Mouse (Mus musculus): Measurements from ENCODE around the gene Slc4a2. TPM values are rescaled to one million over a fixed set of nuclear protein-coding genes. Genes with fewer than 3 reads are reported as not detected.
A peak's percentile ranks its signal among the peaks of the same experiment; 100 is the strongest.

Slc4a2 gene
- polyA plus RNA-seq, 1 experiment from 2014 or later: 12.6 TPM

DNA sequence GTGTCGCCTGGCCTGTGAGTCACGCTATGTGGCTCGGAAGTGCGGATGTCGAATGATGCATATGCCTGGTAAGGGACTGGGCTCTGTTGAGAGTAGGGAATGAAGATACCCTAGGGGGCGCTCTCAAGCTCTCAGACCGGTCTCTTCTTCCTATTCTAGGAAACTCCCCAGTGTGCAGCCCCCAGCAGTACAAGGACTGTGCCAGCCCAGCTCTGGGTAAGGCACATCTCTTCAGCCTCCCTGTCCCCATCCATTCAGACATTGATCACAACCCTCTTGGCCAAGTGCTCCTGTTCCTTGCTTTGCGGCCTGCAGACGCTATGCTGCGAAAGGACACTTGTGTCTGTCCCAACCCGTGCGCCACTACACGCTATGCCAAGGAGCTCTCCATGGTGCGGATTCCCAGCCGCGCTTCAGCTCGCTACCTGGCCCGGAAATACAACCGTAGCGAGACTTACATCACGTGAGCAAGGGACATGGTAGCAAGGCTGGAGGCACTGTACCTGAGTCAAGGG is 7.4 kb upstream of the Slc4a2 start:
- WGBS (ENCODE audit: insufficient replicate concordance): 6% methylated on average over 21 of the region's 21 CpGs
- Histone ChIP-seq H3K27me3 (ENCODE audit: control insufficient read depth, insufficient read depth, low read depth, low read length) (no peaks in the 10 kb centered on the region), H3K9me3 (replicated peaks; ENCODE audit: control insufficient read depth, low read length) (no peaks in the 10 kb centered on the region), H3K4me3 (ENCODE audit: low read depth, low read length) (no peak overlapping the region), H3K36me3 (ENCODE audit: control insufficient read depth, insufficient read depth) (no peaks in the 10 kb centered on the region), H3K9ac (ENCODE audit: low read depth, low read length) (no peak overlapping the region), H3K4me2 (ENCODE audit: low read depth, low read length) (no peak overlapping the region), H3K27ac (ENCODE audit: low read length) (no peak overlapping the region), H3K4me1 (ENCODE audit: control insufficient read depth, low read depth, low read length) (no peaks in the 10 kb centered on the region; the same call in 1 of the 2 replicates)
- ATAC-seq (ENCODE audit: low read depth): peak; percentile 56

DNA sequence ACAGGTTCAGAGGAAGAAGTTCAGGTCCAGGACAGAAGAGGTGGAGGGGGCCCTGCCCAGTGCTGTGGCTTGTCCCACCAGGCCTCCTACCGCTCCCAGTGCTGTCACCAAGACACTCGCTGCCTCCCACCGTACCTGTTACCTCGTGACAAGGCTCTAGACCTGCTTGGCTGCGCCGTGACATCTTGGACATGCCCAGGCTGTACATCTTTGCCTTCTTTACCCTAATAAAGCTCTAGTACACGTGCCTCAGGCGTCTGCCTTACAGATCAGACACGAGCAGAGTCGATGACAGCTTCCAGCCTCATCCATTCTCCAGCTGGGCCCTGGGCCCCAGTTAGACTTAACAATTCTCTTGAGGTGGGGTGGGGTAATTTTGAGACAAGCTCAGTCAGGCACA is 6.0 kb upstream of the Slc4a2 start:
- H3K4me3 ChIP-seq (ENCODE audit: low read depth, low read length): no peak overlapping the region
- H3K9ac ChIP-seq (ENCODE audit: low read depth, low read length): no peak overlapping the region
- H3K9me3 ChIP-seq (replicated peaks; ENCODE audit: control insufficient read depth, low read length): no peaks in the 10 kb centered on the region
- no peak overlapping the region for H3K4me2 ChIP-seq (ENCODE audit: low read depth, low read length)
- WGBS (ENCODE audit: insufficient replicate concordance): 80% methylated on average over 10 of the region's 10 CpGs
- H3K36me3 ChIP-seq (ENCODE audit: control insufficient read depth, insufficient read depth): no peaks in the 10 kb centered on the region
- H3K27ac ChIP-seq (ENCODE audit: low read length): no peak overlapping the region
- ATAC-seq (ENCODE audit: low read depth): no peak
- H3K4me1 ChIP-seq (ENCODE audit: control insufficient read depth, low read depth, low read length): peaks cover under 1% of the 10 kb centered on the region
- H3K27me3 ChIP-seq (ENCODE audit: control insufficient read depth, insufficient read depth, low read depth, low read length): no peaks in the 10 kb centered on the region

DNA sequence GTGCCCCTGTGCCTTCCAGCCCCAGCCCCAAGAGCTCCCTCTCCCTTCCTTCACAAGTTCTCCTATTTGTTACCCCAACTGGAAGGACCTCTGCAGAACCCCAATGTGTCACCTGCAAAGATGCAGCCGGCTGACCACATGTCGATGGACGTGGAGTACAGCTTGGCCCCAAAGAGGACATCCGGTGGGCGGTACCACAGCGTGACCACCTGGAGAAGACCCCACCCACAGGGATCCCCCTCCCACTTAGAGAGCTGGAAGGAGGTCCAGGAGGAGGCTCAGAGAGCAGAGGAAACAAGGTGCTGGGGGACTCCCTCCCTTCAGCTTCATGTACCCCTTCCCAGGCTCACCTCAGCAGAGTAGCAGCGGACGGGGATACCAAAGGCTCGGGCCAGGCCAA is 3.3 kb upstream of the Slc4a2 start:
- no peak for ATAC-seq (ENCODE audit: low read depth)

DNA sequence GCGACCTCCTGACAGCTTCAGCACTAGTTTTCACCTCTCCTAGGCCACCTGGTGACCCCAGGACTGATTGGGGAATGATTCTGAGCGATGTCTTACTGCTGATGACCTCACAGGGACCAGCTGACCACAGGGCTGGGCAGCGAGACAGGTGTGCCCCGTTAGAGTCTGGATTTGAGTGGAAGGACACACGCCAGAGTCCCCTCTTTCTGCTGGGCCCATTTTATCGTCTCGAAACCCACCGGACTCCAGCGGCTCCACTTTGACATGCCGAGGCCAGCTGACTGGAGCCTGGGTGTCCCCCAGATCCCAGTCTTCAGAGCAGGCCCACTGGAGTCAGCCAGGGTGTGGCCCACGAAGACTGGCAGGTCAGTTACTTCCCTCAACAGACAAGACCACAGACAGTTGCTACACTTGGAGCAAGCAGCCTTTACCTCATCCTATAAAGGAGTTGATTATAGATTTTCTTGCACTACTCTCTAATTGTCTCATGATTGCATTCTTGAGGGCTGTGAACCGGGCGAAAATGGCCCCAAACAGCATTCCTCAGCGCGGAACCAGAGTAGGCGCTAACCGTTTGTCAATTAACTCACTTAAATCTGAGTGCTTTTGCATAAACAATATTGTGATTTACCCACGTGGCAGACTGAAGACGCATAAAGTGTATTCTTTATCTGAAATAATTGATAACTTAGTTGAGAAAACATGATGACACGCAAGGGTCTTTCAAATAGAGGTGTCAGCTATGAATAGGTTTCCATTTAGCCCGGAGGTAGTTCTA is 556 bp downstream of the Slc4a2 start:
- peak overlapping the region; percentile 89 for H3K4me2 ChIP-seq (ENCODE audit: low read depth, low read length)
- WGBS (ENCODE audit: insufficient replicate concordance): 9% methylated on average over 21 of the region's 21 CpGs
- H3K36me3 ChIP-seq (ENCODE audit: control insufficient read depth, insufficient read depth): no peaks in the 10 kb centered on the region
- H3K27ac ChIP-seq (ENCODE audit: low read length): peak overlapping the region; percentile 94
- H3K4me3 ChIP-seq (ENCODE audit: low read depth, low read length): peak overlapping the region; percentile 74
- H3K9ac ChIP-seq (ENCODE audit: low read depth, low read length): peak overlapping the region; percentile 82
- H3K4me1 ChIP-seq (ENCODE audit: control insufficient read depth, low read depth, low read length): peaks cover 37% of the 10 kb centered on the region
- ATAC-seq (ENCODE audit: low read depth): no peak
- no peaks in the 10 kb centered on the region for H3K9me3 ChIP-seq (replicated peaks; ENCODE audit: control insufficient read depth, low read length)
- no peaks in the 10 kb centered on the region for H3K27me3 ChIP-seq (ENCODE audit: control insufficient read depth, insufficient read depth, low read depth, low read length)

More for the DNA sequence above, 3.3 kb upstream of the Slc4a2 start:
- Histone ChIP-seq H3K27ac (ENCODE audit: low read length) (no peak overlapping the region), H3K36me3 (ENCODE audit: control insufficient read depth, insufficient read depth) (no peaks in the 10 kb centered on the region), H3K4me1 (ENCODE audit: control insufficient read depth, low read depth, low read length) (peaks cover 14% of the 10 kb centered on the region), H3K9ac (ENCODE audit: low read depth, low read length) (no peak overlapping the region), H3K27me3 (ENCODE audit: control insufficient read depth, insufficient read depth, low read depth, low read length) (no peaks in the 10 kb centered on the region), H3K9me3 (replicated peaks; ENCODE audit: control insufficient read depth, low read length) (no peaks in the 10 kb centered on the region), H3K4me2 (ENCODE audit: low read depth, low read length) (no peak overlapping the region), H3K4me3 (ENCODE audit: low read depth, low read length) (no peak overlapping the region)
- 80% methylated on average over 9 of the region's 9 CpGs for WGBS (ENCODE audit: insufficient replicate concordance)

DNA sequence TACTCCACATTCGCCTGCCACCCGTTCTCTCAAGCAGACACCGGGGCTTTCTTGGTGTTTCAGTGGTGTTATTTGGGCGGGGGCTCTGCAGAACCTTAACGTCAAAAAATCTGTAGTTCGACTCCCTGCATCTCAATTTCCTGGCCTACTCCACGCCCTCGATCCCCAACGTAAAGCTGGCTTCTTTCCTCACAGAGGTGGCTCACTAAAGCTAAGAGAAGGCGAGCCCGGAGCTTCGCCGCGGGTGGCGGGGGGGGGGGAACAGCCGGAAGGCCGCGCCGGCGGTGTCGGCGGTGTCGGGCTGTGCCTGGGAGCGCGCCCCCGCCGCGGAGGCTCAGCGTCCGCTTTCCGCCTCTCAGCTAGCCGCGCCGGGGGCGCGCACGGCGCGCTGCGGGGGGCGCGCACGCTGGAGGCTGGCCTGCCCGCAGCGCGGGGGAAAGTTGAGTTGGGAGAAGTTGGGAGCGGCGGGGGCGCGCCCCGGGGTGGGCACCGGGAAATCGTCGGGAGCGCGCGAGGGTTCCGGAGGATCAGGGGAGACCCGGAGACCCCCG is 1.3 kb downstream of the Slc4a2 start:
- Histone ChIP-seq H3K4me2 (ENCODE audit: low read depth, low read length) (peak overlapping the region; percentile 89), H3K4me1 (ENCODE audit: control insufficient read depth, low read depth, low read length) (peaks cover 37% of the 10 kb centered on the region), H3K4me3 (ENCODE audit: low read depth, low read length) (peak overlapping the region; percentile 74), H3K27ac (ENCODE audit: low read length) (peak overlapping the region; percentile 94), H3K36me3 (ENCODE audit: control insufficient read depth, insufficient read depth) (no peaks in the 10 kb centered on the region; the same call in 1 of the 2 replicates), H3K9ac (ENCODE audit: low read depth, low read length) (peak overlapping the region; percentile 82), H3K9me3 (replicated peaks; ENCODE audit: control insufficient read depth, low read length) (no peaks in the 10 kb centered on the region), H3K27me3 (ENCODE audit: control insufficient read depth, insufficient read depth, low read depth, low read length) (no peaks in the 10 kb centered on the region)
- WGBS (ENCODE audit: insufficient replicate concordance): under 1% methylated on average over 43 of the region's 60 CpGs
- ATAC-seq (ENCODE audit: low read depth): peak; percentile 59

DNA sequence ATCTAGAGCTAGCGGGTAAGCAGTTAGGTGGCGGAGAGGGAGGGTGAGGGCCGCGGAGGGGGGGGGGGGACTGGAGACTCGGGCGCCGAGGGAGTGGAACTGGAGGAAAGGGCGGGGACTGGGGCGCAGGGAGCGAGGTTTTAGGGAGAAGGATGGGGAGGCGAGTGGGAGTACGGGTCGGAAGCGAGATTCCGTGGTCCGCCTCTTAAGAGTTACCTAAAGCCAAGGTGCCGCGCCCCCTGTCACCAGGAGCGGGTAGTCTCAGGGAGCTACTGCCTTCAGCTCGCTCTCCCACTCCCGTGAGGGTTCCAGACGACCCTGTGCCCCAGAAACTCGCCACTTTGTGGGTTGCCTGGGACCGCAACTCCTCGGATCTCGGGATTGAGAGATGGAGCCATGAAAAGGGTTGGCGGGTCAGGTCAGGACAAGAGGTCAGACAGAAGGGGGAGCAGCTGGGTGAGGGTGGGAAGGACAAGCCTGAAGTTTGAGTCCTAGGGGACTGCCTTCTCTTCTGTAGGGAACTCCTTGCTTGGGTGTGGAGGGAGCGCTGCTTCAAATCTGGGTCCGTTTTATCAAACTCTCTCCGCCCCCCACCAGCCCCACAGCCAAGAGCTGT is 1.9 kb downstream of the Slc4a2 start:
- Histone ChIP-seq H3K4me1 (ENCODE audit: control insufficient read depth, low read depth, low read length) (peaks cover 37% of the 10 kb centered on the region), H3K36me3 (ENCODE audit: control insufficient read depth, insufficient read depth) (no peaks in the 10 kb centered on the region; the same call in 1 of the 2 replicates), H3K27ac (ENCODE audit: low read length) (peak overlapping the region; percentile 94), H3K27me3 (ENCODE audit: control insufficient read depth, insufficient read depth, low read depth, low read length) (no peaks in the 10 kb centered on the region), H3K4me3 (ENCODE audit: low read depth, low read length) (peak overlapping the region; percentile 74), H3K9me3 (replicated peaks; ENCODE audit: control insufficient read depth, low read length) (no peaks in the 10 kb centered on the region), H3K9ac (ENCODE audit: low read depth, low read length) (peak overlapping the region; percentile 82), H3K4me2 (ENCODE audit: low read depth, low read length) (peak overlapping the region; percentile 89)
- ATAC-seq (ENCODE audit: low read depth): no peak
- WGBS (ENCODE audit: insufficient replicate concordance): 1% methylated on average over 24 of the region's 30 CpGs

DNA sequence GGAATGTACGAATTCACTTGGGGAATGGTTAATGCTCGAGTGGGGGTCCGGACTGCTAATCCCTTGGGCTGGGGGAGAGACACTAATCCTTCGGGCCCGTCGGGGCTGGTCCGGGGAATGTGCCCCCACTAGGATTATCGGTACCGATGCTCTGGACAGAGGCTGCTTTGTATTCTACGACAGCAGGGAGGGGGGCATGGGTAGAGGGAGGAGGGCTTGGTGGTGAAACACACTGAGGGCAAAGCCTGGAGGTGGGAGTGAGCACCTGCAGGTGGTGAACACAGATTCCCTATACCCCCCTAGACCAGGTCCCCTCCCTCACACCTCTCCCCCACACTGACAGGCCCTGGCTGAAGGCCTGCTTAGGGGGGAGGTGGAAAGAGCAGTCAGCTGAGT is 2.4 kb downstream of the Slc4a2 start:
- ATAC-seq (ENCODE audit: low read depth): no peak
- WGBS (ENCODE audit: insufficient replicate concordance): 10% methylated on average over 10 of the region's 10 CpGs
- peaks cover 2% of the 10 kb centered on the region; the same call in 1 of the 2 replicates for H3K36me3 ChIP-seq (ENCODE audit: control insufficient read depth, insufficient read depth)
- H3K9ac ChIP-seq (ENCODE audit: low read depth, low read length): peak overlapping the region; percentile 82
- H3K4me1 ChIP-seq (ENCODE audit: control insufficient read depth, low read depth, low read length): peaks cover 37% of the 10 kb centered on the region
- peak overlapping the region; percentile 89 for H3K4me2 ChIP-seq (ENCODE audit: low read depth, low read length)
- peak overlapping the region; percentile 74 for H3K4me3 ChIP-seq (ENCODE audit: low read depth, low read length)
- H3K9me3 ChIP-seq (replicated peaks; ENCODE audit: control insufficient read depth, low read length): no peaks in the 10 kb centered on the region
- H3K27me3 ChIP-seq (ENCODE audit: control insufficient read depth, insufficient read depth, low read depth, low read length): no peaks in the 10 kb centered on the region
- H3K27ac ChIP-seq (ENCODE audit: low read length): no peak overlapping the region

DNA sequence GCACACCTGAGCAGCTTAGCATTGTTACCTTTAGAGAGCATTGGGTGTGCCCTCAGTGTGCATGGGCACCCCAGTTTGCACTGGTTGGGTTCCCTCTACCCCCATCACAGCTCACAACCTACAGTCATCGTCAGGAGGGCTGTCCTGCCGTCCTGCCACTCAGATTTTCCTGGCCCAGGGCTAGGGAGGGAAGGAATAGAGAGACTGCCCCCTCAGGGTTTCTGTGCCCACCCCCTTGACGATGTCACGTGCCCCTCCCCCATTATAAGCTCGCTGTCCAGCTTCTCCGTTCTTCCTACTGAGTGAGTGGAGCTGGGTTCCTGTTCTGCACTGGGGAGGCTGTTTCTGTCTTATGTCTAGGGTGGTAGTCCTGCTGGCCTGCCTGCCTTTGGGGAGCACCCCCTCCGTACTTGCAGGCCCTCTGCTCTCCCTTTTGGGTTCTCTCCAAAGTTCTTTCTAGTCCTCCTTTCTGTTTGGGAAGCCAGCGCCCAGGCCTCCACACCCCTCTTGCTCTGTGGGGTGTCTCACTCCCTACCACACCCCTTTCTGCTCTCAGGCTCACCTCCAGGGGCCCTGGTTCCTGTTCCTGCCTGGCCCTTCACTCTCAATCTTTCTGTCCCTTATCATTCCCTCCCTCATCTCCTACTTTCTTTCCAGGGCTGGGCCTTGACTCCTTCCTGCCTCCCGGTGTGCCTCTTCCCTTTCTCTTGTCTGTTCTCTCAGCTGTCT is 3.1 kb downstream of the Slc4a2 start:
- Histone ChIP-seq H3K4me2 (ENCODE audit: low read depth, low read length) (peak overlapping the region; percentile 89), H3K36me3 (ENCODE audit: control insufficient read depth, insufficient read depth) (peaks cover 5% of the 10 kb centered on the region; the same call in 1 of the 2 replicates), H3K9ac (ENCODE audit: low read depth, low read length) (no peak overlapping the region), H3K9me3 (replicated peaks; ENCODE audit: control insufficient read depth, low read length) (no peaks in the 10 kb centered on the region), H3K27me3 (ENCODE audit: control insufficient read depth, insufficient read depth, low read depth, low read length) (no peaks in the 10 kb centered on the region), H3K27ac (ENCODE audit: low read length) (no peak overlapping the region), H3K4me1 (ENCODE audit: control insufficient read depth, low read depth, low read length) (peaks cover 37% of the 10 kb centered on the region), H3K4me3 (ENCODE audit: low read depth, low read length) (peak overlapping the region; percentile 74; the same call in 1 of the 2 replicates)
- ATAC-seq (ENCODE audit: low read depth): no peak
- 12% methylated on average over 9 of the region's 9 CpGs for WGBS (ENCODE audit: insufficient replicate concordance)

Measured in liver, embryonic 16.5 days (tissue).